Mouse (Mus musculus) limb, embryonic 13.5 days (tissue): Measurements from ENCODE around the gene Prrc2a. TPM values are rescaled to one million over a fixed set of nuclear protein-coding genes. Genes with fewer than 3 reads are reported as not detected.

Experiments
- ATAC-seq: fragments of 200-750 bp; cut with Nextera tagmentation; 2 replicates; pipeline ENCODE4 v1.8.0; 2017; ENCODE audit warnings: low read depth, moderate number of reproducible peaks, moderate TSS enrichment; ENCODE audit not compliant: low FRiP score
- H3K27ac ChIP-seq: fragments of 300-500 bp; sonication (generic); 2 replicates; pipeline ENCODE4 v1.5.1; 2015; ENCODE audit warnings: inconsistent platforms, mild to moderate bottlenecking, moderate library complexity
- H3K27me3 ChIP-seq: fragments of 300-500 bp; sonication (generic); 2 replicates; pipeline ENCODE4 v1.6.1; 2015; ENCODE audit warnings: mild to moderate bottlenecking, inconsistent platforms
- H3K36me3 ChIP-seq: fragments of 300-500 bp; sonication (generic); 2 replicates; pipeline ENCODE4 v1.6.1; 2015; ENCODE audit warnings: inconsistent platforms, mild to moderate bottlenecking, moderate library complexity
- H3K4me1 ChIP-seq: fragments of 300-500 bp; sonication (generic); 2 replicates; pipeline ENCODE4 v1.6.1; 2015; ENCODE audit warnings: inconsistent platforms
- H3K4me2 ChIP-seq: fragments of 300-500 bp; sonication (generic); replicated peaks from 2 replicates; pipeline ENCODE4 v1.6.1; 2015; ENCODE audit warnings: inconsistent platforms, mild to moderate bottlenecking, moderate library complexity
- H3K4me3 ChIP-seq: fragments of 300-500 bp; sonication (generic); 2 replicates; pipeline ENCODE4 v1.5.1; 2015; ENCODE audit warnings: moderate library complexity, mild to moderate bottlenecking, inconsistent platforms
- H3K9ac ChIP-seq: fragments of 300-500 bp; sonication (generic); 2 replicates; pipeline ENCODE4 v1.6.1; 2015; ENCODE audit warnings: mild to moderate bottlenecking, inconsistent platforms
- H3K9me3 ChIP-seq: fragments of 300-500 bp; sonication (generic); 2 replicates; pipeline ENCODE4 v1.6.1; 2016; ENCODE audit warnings: inconsistent platforms
- WGBS: fragments of 180-500 bp; shearing (Covaris S2); methylation state at CpG from one replicate; pipeline ENCODE4 v1.1.7; 2015; 5-methylcytosine and 5-hydroxymethylcytosine counted together
- polyA plus RNA-seq: library from polyadenylated mRNA; unstranded; fragments of >200 nt; fragmentation: Nextera tagmentation; extraction: Ambion mirVana; gene quantifications from 2 replicates; pipeline ENCODE4 v1.2.1, GENCODE M21; 2015

Prrc2a gene
- polyA plus RNA-seq, 1 experiment from 2014 or later: 227 TPM

- 91% methylated on average over 3 of the region's 3 CpGs for WGBS
- H3K4me2 ChIP-seq: no peak overlapping the region
- H3K9me3 ChIP-seq: peaks cover 6% of the 10 kb centered on the region; the same call in 1 of the 2 replicates
- peak overlapping the region; percentile 13; the same call in 1 of the 2 replicates for H3K9ac ChIP-seq
- H3K27ac ChIP-seq: no peak overlapping the region
- peaks cover 18% of the 10 kb centered on the region for H3K4me1 ChIP-seq
- peaks cover 62% of the 10 kb centered on the region for H3K36me3 ChIP-seq
- H3K4me3 ChIP-seq: no peak overlapping the region
- no peaks in the 10 kb centered on the region for H3K27me3 ChIP-seq
- ATAC-seq: no peak
Observed at GRCm38 (mm10) chr17:35139269-35139668, 25.4 kb downstream of the Prrc2a start.

GRCm38 (mm10) chr17:35135591-35136320, 28.9 kb downstream of the Prrc2a start:
- WGBS: under 1% methylated on average over 43 of the region's 43 CpGs
- H3K4me3 ChIP-seq: peak overlapping the region; percentile 75
- ATAC-seq: peak; percentile 74
- H3K4me1 ChIP-seq: peaks cover 18% of the 10 kb centered on the region
- no peaks in the 10 kb centered on the region for H3K9me3 ChIP-seq
- peak overlapping the region; percentile 86 for H3K9ac ChIP-seq
- peak overlapping the region; percentile 91 for H3K27ac ChIP-seq
- no peaks in the 10 kb centered on the region for H3K27me3 ChIP-seq
- H3K36me3 ChIP-seq: peaks cover 27% of the 10 kb centered on the region
- H3K4me2 ChIP-seq: peak overlapping the region; percentile 94

GRCm38 (mm10) chr17:35134801-35135590, 29.7 kb downstream of the Prrc2a start, which contains the start of gene Bag6:
TSS of gene Bag6 (plus strand) at chr17:35135178.
- under 1% methylated on average over 66 of the region's 66 CpGs for WGBS
- Histone ChIP-seq H3K36me3 (peaks cover 25% of the 10 kb centered on the region), H3K9me3 (no peaks in the 10 kb centered on the region), H3K27me3 (no peaks in the 10 kb centered on the region), H3K4me1 (peaks cover 18% of the 10 kb centered on the region), H3K4me3 (peak within 1 kb of the TSS; percentile 75), H3K27ac (peak within 1 kb of the TSS; percentile 91), H3K4me2 (peak within 1 kb of the TSS; percentile 94), H3K9ac (peak within 1 kb of the TSS; percentile 86)
- ATAC-seq: peak; percentile 93

- no peak overlapping the region for H3K9ac ChIP-seq
- ATAC-seq: no peak
- H3K4me2 ChIP-seq: no peak overlapping the region
- no peaks in the 10 kb centered on the region for H3K9me3 ChIP-seq
- H3K27ac ChIP-seq: no peak overlapping the region
- peaks cover 19% of the 10 kb centered on the region for H3K4me1 ChIP-seq
- H3K27me3 ChIP-seq: no peaks in the 10 kb centered on the region
- no peak overlapping the region for H3K4me3 ChIP-seq
- peaks cover 21% of the 10 kb centered on the region for H3K36me3 ChIP-seq
- WGBS: 92% methylated on average over 7 of the region's 7 CpGs
Observed at GRCm38 (mm10) chr17:35133517-35133916, 31.2 kb downstream of the Prrc2a start.

GRCm38 (mm10) chr17:35132174-35132560, 32.5 kb downstream of the Prrc2a start:
- WGBS: 81% methylated on average over 3 of the region's 3 CpGs

GRCm38 (mm10) chr17:35131500-35132173, 33.1 kb downstream of the Prrc2a start, which contains the start of gene Apom:
TSS of gene Apom (minus strand) at chr17:35132050.
- H3K27me3 ChIP-seq: no peaks in the 10 kb centered on the region
- peaks cover 22% of the 10 kb centered on the region for H3K36me3 ChIP-seq
- no peak within 1 kb of the TSS for H3K27ac ChIP-seq
- 85% methylated on average over 15 of the region's 15 CpGs for WGBS
- 0 out of 2 replicates have a peak within 1 kb of the TSS, but pooled peaks have one; percentile 4 for H3K9ac ChIP-seq
- H3K9me3 ChIP-seq: no peaks in the 10 kb centered on the region
- H3K4me2 ChIP-seq: no peak within 1 kb of the TSS
- H3K4me3 ChIP-seq: no peak within 1 kb of the TSS
- peaks cover 22% of the 10 kb centered on the region for H3K4me1 ChIP-seq
- no peak for ATAC-seq

More at GRCm38 (mm10) chr17:35132174-35132560, 32.5 kb downstream of the Prrc2a start:
- no peak overlapping the region for H3K4me2 ChIP-seq
- no peak overlapping the region for H3K4me3 ChIP-seq
- no peak for ATAC-seq
- H3K4me1 ChIP-seq: peaks cover 22% of the 10 kb centered on the region
- H3K27ac ChIP-seq: no peak overlapping the region
- H3K27me3 ChIP-seq: no peaks in the 10 kb centered on the region
- H3K36me3 ChIP-seq: peaks cover 22% of the 10 kb centered on the region
- no peak overlapping the region for H3K9ac ChIP-seq
- no peaks in the 10 kb centered on the region for H3K9me3 ChIP-seq

GRCm38 (mm10) chr17:35131038-35131437, 33.7 kb downstream of the Prrc2a start:
- H3K27me3 ChIP-seq: no peaks in the 10 kb centered on the region
- no peak for ATAC-seq
- WGBS: 87% methylated on average over 8 of the region's 8 CpGs
- peaks cover 22% of the 10 kb centered on the region for H3K36me3 ChIP-seq
- peaks cover 18% of the 10 kb centered on the region for H3K4me1 ChIP-seq
- no peak overlapping the region for H3K4me2 ChIP-seq
- H3K9ac ChIP-seq: no peak overlapping the region
- H3K27ac ChIP-seq: no peak overlapping the region
- H3K4me3 ChIP-seq: no peak overlapping the region
- no peaks in the 10 kb centered on the region for H3K9me3 ChIP-seq

GRCm38 (mm10) chr17:35128996-35129395, 35.7 kb downstream of the Prrc2a start:
- 64% methylated on average over 11 of the region's 11 CpGs for WGBS

GRCm38 (mm10) chr17:35127017-35127416, 37.7 kb downstream of the Prrc2a start:
- H3K27me3 ChIP-seq: no peaks in the 10 kb centered on the region
- no peak for ATAC-seq
- H3K9me3 ChIP-seq: no peaks in the 10 kb centered on the region
- peak overlapping the region; percentile 88 for H3K9ac ChIP-seq
- H3K4me1 ChIP-seq: peaks cover 34% of the 10 kb centered on the region
- peaks cover 39% of the 10 kb centered on the region for H3K36me3 ChIP-seq
- peak overlapping the region; percentile 76 for H3K4me3 ChIP-seq
- WGBS: 75% methylated on average over 13 of the region's 13 CpGs
- peak overlapping the region; percentile 88; the same call in 1 of the 2 replicates for H3K27ac ChIP-seq
- peak overlapping the region; percentile 81 for H3K4me2 ChIP-seq

More at GRCm38 (mm10) chr17:35128996-35129395, 35.7 kb downstream of the Prrc2a start:
- H3K9ac ChIP-seq: no peak overlapping the region
- no peaks in the 10 kb centered on the region for H3K27me3 ChIP-seq
- peaks cover 28% of the 10 kb centered on the region for H3K4me1 ChIP-seq
- H3K9me3 ChIP-seq: no peaks in the 10 kb centered on the region
- peaks cover 33% of the 10 kb centered on the region for H3K36me3 ChIP-seq
- H3K27ac ChIP-seq: no peak overlapping the region
- no peak for ATAC-seq
- no peak overlapping the region for H3K4me2 ChIP-seq
- H3K4me3 ChIP-seq: no peak overlapping the region

GRCm38 (mm10) chr17:35126206-35126611, 38.5 kb downstream of the Prrc2a start, which contains the start of gene D17H6S53E:
TSS of gene D17H6S53E (plus strand) at chr17:35126373.
- Histone ChIP-seq H3K4me3 (peak within 1 kb of the TSS; percentile 76), H3K4me1 (peaks cover 34% of the 10 kb centered on the region), H3K9me3 (no peaks in the 10 kb centered on the region), H3K36me3 (peaks cover 39% of the 10 kb centered on the region), H3K9ac (peak within 1 kb of the TSS; percentile 88), H3K4me2 (peak within 1 kb of the TSS; percentile 81), H3K27me3 (no peaks in the 10 kb centered on the region), H3K27ac (peak within 1 kb of the TSS; percentile 88)
- peak; percentile 41; the same call in 1 of the 2 replicates for ATAC-seq
- under 1% methylated on average over 30 of the region's 36 CpGs for WGBS

GRCm38 (mm10) chr17:35125578-35125977, 39.1 kb downstream of the Prrc2a start:
- Histone ChIP-seq H3K4me3 (peak overlapping the region; percentile 76), H3K9ac (peak overlapping the region; percentile 88), H3K4me2 (peak overlapping the region; percentile 81), H3K4me1 (peaks cover 35% of the 10 kb centered on the region), H3K36me3 (peaks cover 39% of the 10 kb centered on the region), H3K9me3 (no peaks in the 10 kb centered on the region), H3K27ac (peak overlapping the region; percentile 88; the same call in 1 of the 2 replicates), H3K27me3 (no peaks in the 10 kb centered on the region)
- 26% methylated on average over 6 of the region's 6 CpGs for WGBS
- no peak for ATAC-seq
